Mouse (Mus musculus): ENCODE measurements around the gene Smad3.

The Smad3 gene

GRCm38 (mm10) chr9:63603849-63604248 is 153.9 kb downstream of the Smad3 start:
- in situ Hi-C loops (cut with MboI, MseI) = no loop called here

GRCm38 (mm10) chr9:63602043-63602939 is 155.5 kb downstream of the Smad3 start, which contains the start of the genes Iqch and Aagab:
Iqch (minus strand) TSS chr9:63602493.
Aagab (plus strand) TSS chr9:63602660.
- in situ Hi-C loops (cut with MboI, MseI) = no loop called here
